Mouse (Mus musculus) megakaryocyte, adult 5-6 weeks (primary cell): ENCODE measurements at regions not wholly inside any gene's neighbourhood (a gene's known extent, or its start where the extent isn't known, plus 50 kb on each side); places are given as distances from the start of the nearest gene placed in this dataset.
"Not testable (repeated sequence)": the region's sequence is repeated elsewhere in the genome, so short reads cannot be mapped to it uniquely, and the experiment has no call there.

Source experiments
- ATAC-seq: 2 replicates; pipeline ENCODE4 v1.8.0; 2016; ENCODE audit warnings: mild to moderate bottlenecking, inconsistent platforms; ENCODE audit not compliant: poor library complexity, severe bottlenecking

DNA sequence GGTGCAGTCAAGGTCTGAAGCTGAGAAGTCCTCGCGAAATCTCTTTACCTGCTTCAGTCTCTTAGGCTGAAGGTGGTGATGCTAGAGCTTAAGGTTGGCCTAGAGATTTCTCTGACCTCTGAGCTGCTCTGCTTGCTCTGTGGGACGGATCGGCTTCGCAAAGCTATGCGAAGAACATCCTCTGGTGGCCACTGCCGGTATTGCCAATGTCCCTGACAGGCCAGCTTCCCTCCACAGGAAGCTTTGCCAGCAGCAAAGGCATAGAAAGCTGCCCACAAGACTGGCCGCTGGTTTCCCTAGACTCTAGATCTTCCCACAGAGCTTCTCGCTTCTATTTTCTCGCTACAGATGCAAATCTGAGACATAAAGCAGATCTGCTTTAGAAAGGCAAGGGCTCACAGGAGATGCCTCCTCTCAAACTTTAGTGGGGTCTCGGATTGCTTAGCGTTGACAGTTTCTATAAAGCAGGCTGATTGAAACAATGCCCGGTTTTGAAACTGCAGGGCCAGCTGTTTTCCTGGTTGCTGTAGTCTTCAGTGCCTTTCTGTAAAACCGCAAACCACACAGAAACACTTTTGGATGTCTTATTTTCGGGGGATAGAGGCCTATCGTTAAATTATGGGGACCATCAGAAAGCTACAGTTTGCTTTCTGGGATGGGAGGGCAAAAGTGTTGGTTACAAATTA lies 153.7 kb downstream of the Car8 start:
- ATAC-seq: peak; percentile 83

DNA sequence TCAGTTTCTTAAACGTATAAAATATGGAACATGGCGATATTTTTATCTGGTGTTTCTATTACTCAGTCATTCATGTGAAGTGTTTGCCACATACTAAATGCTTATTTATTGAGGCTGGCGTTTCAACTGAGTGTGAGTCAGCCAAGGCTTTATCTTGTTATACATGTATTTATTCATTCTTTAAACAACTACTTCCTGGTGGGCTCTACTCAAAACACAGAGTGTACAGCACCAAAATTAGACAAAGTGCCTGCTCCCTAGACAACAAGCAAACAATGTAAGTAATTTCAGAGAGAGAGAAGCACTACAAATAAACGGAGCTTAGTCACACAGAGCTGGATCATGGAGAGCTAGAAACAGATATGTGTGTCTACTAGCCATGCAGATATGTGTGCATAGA lies 159.5 kb downstream of the Car8 start:
- ATAC-seq: no peak

DNA sequence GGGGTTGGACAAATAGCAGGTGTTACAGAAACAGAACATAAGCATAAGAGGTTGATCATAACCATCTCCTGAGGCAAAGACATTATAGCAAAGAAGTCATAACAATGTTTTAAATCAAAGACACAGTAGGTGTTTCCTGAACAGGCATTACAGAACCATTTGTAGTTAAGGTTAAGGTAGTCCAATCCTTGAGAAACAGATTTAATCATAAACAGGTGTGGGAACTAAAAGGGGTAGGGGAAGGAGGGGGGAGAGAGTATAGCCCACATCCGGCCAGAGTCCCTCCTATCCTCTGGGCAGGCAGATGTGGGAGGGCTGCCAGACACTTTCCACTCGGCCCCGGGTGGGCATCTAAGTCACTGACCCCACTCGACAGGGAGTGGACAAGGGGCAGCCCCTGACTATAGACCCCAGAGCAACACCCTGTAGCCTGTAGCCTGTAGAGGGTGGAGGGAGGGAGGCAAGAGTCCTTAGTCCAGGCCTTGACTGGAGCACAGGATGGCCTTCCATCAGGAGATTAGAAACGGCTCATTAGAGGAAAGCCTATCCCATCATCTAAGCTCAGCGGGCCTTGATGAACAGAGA lies 165.8 kb downstream of the Car8 start:
- ATAC-seq: no peak

DNA sequence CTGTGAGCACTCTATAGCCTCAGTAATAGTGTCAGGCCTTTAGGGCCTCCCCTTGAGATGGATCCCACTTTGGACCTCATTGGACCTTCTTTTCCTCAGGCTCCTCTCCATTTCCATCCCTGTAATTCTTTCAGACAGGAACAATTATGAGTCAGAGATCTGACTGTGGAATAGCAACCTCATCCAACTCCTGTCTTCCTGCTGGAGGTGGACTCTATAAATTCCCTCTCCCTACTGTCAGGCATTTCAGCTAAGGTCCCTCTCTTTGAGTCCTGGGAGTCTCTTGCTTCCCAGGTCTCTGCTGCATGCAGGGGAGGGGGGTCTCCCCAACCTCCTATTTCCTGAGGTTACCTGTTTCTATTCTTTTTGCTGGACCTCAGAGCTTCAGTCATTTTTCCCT lies 168.1 kb downstream of the Car8 start:
- not testable (repeated sequence) for ATAC-seq

DNA sequence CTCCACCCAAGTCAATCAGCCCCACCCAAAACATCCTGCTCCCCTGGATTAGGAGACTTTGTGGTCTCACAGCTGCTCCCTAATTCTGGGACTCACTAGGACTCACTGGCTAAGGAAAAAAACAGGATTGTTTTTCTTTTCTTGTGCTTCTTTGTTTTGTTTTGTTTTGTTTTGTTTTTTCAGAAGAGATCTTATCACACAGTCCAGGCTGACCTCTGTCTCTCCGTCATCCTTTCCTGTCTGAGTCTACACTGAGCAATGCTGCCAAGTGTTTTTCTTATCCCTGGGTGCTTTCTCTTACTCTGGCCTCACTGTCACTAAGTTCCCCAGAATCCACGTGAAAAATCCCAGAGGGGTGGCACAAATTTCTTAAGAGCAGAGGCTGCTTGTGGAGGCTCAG lies 170.8 kb downstream of the Car8 start:
- no peak for ATAC-seq

DNA sequence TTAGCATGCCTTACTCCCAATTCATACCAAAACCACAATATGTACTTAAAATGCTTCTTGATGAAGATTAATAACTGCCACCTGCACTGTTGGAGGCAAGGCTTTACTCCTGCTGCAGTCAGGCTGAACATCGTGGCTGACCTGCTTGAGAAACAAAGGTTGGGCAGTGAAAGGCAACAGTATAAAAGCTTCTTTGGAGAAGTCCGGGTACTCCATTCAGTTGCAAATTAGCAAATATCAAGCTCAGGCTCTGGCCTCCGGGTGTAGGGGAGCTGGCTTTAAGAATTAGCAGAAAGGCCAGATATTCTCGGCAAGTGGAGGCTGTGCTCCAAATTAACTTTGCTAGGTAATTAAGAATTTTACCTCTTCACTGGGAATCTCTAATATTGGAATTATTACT lies 197.1 kb downstream of the Car8 start:
- no peak for ATAC-seq

DNA sequence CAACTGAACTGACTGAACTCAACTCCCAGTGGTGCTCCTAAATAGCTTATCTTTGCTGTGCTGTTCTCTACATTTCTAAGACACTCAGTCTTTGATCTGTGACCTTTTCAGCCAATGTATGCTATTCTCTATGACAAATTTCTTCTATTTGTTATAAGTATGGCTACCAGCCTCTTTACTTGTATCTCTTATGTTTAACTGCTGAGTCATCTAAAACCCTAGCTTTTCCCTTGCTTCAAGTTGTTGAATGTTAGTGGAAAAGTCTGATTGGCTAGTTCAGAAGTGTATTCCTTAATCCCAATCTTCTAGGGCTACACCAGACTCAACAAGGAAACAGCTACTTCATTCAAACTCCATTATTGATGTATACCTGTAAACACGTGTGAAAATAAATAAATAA lies 201.0 kb downstream of the Car8 start:
- no peak for ATAC-seq

DNA sequence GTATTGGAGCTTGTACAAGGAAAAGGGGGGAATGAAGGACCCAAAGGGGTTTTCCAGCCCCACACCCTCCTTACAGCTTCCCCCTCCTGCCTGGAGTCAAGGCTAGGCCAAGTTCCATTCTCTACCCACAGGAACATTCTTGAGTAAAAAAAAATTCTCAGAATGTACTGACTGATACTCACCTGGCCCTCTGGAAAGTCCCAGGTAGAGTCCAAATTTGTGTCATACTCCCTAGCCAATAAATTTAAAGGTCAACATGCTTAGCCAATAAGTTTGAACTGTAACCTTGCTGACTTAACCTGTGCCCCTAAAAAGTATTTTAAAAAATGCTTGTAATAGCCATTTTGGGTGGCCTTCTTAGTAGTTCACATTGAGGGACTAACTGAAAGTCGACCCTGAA lies 205.4 kb downstream of the Car8 start:
- ATAC-seq: not testable (repeated sequence)

DNA sequence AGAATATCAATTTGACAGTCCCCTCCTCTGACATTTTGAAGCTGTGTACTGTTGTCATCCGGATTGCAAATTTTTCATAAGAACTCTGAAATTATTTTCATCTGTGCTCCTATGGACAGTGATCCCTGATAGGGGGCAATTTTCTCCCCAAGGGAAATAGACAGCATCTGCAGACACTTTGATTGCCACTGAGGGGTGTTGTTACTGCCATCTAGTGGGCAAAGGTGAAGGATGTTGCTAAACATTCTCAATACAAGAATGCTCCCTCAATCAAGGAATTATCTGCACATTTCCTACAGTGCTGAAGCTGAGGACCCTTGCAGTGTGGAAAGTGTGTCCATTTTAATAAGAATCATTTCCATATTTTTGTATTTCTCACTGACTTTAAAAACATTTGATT lies 233.7 kb downstream of the Car8 start:
- ATAC-seq: peak; percentile 35

DNA sequence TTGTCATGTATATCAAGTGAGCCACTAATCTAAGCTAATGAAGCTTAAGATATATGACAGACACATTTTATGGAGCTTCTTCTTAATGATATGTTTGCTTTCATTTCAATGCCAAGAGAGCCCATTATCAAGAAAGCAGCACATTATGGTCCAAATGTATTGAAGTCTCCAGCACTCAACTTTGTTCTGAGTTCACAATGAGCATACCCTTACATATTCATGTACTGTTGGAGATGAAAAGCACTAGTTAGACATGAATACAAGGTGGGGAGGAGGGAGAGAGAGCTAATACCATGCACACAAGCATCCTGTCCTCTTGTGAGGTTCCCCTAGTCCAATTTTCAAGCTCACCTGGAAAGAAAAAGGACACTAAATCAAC lies 241.3 kb downstream of the Car8 start:
- ATAC-seq: no peak

DNA sequence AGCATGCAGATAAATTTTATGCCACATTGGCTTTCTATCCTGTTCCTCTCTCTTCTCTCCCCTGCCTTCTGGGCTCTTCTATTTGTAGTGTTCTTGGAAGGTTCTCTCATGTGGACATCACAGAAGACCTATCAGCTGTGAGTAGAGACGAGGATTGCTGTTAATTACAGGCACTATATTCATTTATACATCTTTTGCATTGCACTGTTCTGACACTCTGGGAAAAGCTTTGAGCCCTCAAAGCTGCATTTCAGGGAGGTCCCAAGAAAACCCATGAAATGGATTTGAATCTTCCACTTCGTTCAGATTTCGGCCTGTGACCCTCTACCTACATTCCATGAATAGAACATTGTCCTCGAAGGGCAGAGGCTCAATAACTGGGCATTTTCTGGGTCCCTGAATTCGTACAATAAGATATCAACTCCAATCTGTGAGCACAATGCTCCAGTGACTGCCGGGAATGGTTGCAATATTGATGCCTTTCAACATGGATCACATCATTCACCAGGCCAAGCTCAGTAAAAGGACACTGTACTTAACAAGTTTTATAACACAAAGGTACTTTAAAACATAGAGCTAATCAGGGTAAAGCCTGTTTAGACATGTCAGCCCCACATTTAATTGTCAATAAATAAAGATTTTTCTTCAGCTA lies 241.8 kb downstream of the Car8 start:
- ATAC-seq: no peak

DNA sequence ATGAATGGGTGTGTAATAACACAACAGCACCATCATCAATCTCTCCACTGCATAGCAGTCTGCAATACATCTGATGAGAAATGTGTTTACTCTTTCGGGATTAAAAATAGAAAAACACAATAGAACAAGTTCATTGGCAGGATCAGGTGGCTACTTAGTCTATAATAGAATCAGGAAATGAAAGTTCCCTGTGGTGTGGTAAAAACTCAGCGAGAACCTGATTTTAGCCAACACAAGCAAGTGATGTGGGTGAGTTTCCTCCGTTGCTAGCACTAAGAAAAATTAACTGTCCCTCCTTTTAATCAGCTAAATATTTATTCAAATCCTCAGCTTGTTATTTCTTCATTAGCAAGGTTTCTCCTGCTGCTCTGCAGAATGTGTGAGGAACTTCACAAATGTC lies 245.9 kb downstream of the Car8 start:
- no peak for ATAC-seq

DNA sequence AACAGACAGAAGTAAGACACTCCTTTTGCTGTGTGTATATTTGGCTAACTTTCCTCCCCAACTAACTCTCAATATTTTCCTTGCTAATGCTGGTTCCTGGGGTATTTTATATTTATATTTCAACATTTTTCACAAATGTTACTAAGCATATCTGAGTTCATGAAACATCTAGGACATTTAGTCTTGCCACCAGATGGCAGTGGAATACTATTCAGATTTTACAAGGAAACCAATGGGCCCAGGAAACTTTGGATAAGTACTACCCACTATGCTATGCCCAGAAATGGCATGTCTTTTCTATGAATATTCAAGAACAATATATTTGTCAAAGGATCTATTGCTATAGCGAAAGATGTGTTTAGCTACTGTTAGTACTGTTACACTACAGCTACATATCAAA lies 251.1 kb downstream of the Car8 start:
- no peak for ATAC-seq

DNA sequence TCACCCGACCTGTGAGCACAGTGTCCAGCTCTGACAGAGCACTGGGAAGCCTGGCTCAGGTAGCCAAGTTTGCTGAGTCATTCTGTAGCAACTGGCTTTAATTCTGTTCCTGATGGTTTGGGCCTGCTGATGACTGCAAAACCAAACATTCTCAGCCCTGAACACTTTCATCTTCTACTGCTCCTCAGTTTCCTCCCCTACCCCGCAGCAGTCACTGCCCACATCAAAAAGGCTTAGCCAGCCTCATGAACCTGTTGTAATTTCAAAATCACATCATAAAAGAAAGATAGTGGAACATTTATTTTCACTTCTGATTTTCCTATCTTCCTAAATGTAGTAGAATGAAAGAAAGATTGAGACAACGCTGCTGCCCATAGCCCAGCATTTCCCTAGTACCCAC lies 251.5 kb downstream of the Car8 start:
- no peak for ATAC-seq

DNA sequence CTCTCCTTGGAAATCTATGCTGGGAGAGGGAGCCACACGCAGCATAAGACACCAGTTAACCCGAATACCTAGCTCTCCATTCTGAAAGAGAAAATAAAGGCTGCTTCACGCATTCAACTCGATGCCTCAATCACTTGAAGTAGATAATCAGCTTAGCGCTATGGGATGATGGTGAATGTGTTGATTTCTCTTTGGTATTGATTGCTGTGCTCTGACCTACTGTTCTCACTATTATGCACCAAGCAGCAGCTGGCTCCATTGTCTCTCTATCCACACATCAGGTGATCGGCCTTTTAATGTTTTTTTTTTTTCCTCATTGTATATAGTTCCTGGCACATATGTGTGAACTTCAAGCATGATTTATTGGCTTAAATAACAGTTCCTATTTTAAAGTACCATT lies 254.0 kb downstream of the Car8 start:
- no peak for ATAC-seq

DNA sequence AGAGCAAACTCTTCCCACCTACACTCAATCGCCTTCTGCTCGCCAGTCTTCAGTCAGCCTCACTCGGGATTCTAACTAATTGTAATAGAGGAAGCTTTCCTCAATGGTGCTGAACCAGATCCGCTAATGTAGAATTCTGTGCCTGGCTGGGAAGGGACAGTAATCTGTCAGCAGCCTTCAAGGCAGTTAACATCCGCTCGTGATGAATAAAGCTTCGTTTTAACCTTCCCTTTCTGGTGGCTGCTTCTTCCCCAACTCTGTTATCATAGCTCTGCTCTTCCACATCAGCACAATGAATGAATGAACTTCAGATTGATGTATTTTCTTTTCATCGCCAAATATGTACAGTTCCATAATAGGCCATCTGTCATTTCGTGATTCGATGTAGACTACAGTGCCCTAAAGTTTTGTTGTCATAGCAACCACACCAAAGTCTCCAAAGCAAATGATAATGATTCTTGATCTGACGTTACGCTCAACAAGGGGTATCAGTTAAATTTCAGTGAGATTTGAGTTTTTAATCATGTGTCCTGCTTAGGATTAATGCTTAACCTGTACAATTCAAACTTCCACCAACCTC lies 259.0 kb downstream of the Car8 start:
- no peak for ATAC-seq

DNA sequence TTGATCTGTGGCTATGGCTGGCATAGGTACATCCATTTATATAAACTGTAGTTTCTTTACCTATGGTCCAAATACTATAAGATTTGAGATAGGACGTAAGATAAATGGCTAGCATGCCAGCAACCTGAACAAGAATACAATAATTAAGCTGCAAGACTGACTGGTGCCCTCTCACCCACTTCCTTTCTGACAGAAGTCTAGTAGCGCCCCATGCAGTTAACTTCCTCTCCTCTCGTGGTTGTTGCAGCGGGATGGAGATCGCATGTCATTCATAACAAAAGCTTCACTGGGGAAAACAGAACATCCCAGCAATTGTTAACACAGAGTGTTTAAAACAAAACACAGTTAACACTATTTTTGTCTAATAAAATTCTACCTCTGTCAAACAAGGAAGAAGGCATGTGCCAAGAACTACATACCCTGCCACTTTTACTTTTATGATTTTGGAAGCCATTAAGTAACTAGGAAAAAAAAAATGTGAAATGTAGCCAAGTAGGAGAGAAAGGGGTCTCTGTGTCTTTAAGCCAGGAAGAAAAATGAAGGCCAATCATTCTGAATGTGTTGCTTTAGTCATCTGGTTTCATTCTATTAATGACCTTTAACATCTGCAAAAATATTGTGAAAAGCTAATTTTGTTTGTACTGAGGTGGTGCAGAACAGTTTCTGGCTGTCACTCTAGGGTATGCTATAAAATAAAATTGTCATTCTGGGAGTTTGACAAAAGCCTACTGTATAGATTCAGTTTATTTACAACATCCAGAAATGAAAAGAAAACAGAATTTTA lies 261.0 kb downstream of the Car8 start:
- ATAC-seq: no peak

DNA sequence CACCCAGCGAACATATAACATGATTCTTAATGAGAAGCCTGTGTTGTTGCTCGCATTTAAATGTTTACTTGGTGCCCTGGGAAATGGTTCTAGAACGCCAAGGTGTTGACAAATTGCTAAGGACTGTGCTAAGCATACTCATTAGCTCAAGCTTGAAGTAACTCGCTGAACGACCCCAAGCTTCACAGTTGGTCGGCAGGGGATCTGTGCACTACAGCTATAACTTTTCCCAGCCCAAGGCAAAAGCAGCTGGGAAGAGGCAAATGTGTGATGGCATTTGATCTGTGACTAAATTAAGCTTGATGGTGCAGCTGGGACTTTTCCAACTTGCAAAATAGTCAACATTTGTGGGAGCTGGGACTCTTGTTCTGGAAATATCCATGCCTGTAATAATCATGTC lies 268.6 kb downstream of the Car8 start:
- no peak for ATAC-seq

DNA sequence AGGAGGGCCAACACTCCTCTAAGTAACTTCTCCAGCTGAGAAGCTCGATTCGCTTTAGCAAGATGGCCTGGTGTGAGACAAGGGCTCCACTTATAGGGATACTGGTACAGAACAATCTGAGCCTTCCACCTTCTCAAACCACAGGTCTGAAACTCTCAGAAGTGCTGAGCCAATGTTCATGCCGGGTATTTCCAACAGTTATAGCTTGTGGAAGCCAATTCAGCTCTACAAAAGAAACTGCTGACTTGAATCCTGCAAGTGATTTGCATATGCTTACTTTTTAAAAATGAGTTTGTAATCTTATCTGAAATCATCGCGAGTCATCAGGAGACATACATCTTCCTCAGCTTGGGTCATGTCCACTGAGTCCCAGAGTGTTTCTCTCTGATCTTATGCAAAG lies 273.2 kb downstream of the Car8 start:
- ATAC-seq: no peak

DNA sequence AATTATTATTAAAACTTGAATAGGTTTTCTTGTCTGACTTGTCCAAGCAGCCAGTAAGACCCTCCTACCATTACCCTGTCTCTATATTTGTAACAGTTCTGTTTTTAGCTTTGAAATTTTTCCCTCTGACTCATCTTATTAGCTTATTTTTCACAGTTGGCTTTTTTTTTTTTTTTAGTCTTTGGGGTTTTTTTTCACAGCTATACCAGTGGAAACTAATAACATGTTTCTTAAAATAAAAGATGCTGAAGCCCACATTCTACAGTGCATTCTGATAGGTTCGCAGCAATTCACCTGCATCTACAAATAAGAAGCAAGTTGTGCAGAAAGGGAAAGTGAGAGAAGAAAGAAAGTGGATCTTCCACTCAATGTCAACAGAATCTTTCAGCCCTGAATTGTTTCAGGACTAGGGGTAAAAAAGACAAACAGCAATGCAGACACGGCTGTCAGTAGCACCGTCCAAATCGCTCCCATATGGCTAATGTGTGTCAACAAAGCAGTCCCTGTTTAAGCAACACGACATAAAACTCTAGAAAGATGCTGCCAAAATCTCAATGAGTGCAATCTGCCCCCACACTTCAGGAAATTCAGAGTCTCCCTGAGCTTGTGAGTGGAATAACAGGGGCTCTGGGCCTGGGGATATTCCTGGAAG lies 277.2 kb downstream of the Car8 start:
- ATAC-seq: no peak

DNA sequence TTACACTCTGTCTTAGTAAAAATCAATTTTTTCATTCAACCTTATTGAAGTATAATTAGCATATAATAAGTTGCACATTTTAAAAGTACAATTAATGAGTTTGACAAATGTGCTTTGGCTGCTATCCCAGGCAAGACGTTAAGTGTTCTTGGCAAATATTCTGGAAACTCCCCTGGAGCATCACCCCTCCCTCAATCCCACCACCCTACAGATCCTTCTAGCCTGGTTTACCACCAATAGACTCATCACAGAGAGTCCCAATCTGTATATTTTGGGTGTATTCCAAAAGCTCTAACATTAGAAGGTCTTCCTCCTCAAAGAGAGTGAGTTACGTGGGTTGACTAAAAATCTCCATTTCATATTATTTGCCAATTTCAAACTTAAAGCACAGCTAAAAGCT lies 278.5 kb downstream of the Car8 start:
- no peak for ATAC-seq
